Mouse (Mus musculus) kidney, adult 18-20 months (tissue): ENCODE measurements around the gene Pax7.

Experiments
- DNase-seq: peaks from one replicate; pipeline ENCODE4 v3.0.0; 2021

The Pax7 gene

DNA sequence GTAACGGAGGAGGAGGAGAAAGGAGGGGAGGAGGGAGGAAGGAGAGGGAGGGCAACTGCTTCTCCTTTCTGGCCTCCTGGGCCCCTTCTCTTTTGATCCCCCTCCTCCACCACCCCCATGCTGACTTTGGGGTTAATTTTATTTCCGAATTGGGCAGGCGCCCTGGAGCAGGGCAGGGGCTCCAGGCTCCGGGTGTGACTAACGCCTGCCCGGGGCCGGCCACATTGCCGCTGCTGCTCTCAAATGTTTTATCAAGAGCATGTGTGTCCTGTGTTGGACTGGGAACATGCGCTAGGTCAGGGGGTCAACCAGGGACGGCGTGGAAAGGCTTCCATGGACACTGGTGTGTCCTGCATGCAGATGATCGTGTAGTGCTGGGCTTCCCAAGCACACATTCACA lies 87.2 kb downstream of the Pax7 start:
- no peak for DNase-seq

DNA sequence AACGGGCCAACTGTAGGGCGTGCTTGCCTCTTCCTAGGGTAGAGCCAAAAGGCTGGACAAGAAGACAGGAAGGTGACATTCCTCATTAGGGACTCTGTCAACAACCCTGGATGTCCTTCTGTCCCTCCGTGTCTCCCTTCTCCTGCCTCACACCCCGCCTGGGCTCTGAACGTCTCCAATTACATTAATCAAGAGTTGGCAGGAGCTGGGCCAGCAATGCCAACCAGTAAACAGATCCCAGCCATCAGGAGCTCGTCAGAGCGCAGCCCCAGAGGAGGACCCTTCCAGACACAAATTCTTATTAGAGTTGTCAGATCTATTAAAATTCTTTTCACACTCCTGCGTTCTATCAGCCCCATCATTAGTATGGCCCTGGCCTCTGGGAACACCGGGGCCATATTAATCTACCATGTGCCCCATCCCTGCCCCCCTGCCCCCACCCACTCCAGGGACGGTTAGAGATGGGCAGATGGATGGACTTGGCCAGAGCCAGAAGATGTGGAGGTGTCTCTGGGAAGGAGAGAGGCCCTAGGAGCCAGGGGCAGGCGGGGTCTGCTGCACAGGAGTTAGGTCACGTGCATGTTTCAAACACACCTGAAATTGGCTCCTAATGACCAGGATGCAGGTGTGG lies 88.4 kb downstream of the Pax7 start:
- DNase-seq, result no peak

DNA sequence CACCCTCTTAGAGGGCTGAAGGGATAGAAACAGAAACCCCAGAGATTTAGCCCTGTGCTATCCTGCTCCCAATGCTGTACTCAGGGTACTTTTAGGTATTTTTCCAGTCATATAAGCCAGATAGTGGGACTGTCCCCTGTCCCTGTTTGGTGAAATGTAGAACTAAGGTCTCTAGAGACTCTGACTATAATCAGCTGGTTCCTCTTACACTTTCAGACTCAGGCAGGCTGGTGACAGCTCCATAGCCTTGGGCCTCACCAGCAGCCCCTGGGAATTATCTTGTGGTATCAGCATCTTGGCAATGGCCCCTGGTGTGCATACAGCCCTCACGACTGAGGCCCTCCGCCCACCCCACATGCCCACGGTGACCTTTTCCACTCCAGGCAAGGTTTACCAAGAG lies 89.7 kb downstream of the Pax7 start:
- DNase-seq, result no peak

DNA sequence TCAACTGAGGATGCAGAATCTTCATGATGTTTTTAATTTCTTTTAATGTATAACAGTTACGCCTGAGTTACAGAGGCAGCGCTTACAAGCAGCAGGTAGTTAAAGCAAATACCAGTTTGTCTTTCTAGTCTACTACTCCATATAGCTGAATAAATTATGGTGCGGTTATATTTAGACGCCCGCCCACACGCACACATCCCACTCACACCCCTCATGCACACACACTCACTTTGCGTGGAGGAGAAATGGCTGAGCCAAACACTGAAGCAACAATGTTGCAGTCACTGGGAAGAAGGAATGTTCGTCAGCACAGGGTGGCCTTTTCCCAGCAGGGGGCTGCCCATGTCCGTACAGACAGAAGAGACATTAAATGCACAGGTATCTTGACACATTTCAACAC lies 96.3 kb downstream of the Pax7 start:
- no peak for DNase-seq

DNA sequence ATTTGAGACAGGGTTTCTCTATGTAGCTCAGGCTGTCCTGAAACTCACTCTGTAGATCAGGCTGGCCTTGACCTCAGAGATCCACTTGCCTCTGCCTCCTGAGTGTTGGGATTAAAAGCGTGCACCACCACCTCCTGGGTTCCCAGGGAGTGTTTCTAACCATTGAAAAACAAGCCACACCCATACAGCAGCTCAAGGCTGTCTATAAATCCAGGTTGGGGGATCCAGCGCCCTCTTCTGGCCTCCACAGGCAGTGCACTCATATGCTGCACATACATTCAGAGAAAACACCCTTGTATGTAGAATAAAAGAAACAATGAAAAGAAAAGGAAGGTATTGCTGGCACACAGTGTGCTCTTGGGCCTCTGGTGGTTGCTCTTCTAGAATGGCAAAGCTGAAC lies 106.2 kb downstream of the Pax7 start:
- DNase-seq, result no peak

DNA sequence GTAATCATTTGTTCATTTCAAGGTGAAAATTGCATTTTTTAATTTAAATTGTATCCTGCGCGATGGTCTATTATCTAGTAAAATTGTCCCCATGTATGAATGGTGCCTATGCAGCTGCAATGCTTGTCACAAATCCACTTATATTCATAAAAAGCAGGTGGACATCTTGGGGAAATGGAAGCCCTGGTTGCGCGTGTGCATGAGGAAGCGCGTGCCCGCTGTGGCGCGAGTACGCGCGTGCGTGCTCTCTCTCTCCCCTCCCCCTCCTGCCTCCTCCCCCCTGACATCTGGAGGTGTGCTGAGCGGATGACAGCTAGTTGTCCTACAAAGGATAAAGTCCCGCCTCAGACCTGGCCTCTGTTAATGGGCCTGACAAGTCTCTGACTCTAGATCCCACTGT lies 107.9 kb downstream of the Pax7 start:
- no peak for DNase-seq

DNA sequence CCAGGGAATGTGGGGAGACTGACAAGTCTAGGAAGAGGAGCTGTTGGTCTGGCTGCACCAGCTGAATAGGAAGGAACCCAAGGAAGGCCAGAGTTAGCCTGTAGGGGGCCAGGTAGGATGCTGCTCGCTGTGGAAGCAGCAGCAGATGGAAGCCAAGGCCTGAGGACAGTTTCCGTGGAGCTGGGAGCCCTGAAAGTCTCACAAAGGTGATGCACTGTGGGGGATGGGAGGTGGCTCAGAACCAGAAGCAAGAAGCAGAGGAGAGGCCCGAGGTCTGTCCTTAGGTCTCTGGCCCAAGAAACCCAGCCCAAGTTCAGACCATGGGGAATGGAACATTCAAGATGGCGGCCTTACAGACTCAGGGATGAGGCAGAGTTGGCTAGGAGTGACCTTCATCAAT lies 109.0 kb downstream of the Pax7 start:
- DNase-seq, result no peak

DNA sequence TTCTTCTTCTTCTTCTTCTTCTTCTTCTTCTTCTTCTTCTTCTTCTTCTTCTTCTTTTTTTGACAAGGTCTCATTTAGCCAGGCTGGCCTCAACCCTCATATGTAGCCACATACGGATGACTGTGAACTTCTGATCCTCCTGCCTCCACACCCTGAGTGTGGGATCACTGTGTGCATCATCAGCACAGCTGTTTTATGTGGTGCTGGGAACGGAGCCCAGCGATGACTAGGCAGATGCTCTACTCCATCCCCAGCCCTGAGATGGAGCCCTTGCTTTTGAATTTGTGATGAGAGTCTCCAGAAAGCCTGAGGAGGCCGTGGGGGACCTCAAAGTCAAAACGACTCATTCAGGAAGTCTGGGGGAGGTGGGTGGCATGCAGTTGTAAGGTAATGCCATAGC lies 114.3 kb downstream of the Pax7 start:
- no peak for DNase-seq

DNA sequence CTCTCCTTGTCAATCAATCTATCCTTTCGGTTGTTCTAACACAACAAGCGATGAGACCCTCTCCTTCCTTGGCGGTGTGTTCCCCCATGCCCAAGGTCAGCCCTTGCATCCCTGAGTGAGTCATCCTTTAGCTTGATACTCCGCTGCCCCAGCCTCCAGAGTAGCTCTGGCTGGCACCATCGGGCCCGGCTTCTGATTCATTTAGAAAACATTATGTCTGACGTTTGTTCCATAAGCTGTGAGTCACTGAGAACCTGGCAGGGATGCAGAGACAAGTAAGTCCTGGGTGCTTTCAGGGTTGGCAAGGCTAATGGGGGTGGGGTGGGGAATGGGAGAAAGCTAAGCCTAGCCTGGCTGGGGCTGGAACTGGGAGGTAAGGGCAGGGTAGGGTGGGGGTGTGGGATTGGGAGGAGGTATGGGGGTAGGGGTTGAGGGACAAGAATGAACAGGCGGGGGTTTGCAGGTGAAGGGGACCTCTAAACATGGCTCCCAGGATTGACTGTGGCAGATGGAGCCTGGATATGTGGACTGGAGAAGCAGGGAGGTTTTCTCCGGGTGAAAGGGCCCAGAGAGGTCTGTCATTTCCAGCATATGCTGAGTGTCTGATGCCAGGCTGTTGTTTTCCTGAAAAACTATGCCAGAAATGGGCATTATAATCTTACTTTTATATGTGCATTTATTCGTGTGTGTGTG lies 116.7 kb downstream of the Pax7 start:
- no peak for DNase-seq

DNA sequence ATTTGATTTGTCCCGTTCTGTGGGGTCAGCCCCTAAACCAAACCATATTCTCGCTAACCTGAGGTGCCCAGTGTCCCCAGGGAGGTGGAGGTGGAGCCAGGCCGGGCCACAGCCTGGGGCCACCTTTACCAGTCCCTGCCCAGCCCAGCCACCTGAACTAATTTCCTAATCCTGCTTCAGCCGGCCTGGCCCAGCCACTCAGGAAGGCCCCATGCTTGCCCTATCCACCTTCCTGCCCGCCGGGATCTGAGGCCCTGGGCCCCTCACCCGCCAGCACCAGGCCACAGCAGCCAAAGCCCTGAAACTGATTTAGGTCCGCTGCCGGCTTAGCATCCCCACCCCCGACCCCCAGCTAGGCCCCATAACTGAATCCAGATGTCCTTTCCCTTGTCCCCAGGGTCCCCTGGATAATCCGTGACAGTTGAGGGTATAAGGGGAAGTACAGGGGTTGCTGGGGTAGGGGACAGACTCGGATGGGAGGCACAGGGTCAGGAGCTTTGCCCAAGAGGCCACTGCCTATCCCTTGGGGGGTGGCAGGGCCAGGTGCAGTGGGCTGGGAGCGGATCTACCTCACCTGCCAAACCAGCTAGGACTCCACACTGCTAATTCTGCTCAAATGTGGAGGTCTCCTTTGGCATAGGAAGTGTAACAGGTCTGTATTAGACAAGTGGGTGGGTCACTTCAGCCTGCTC lies 117.9 kb downstream of the Pax7 start:
- peak; percentile 3 for DNase-seq

DNA sequence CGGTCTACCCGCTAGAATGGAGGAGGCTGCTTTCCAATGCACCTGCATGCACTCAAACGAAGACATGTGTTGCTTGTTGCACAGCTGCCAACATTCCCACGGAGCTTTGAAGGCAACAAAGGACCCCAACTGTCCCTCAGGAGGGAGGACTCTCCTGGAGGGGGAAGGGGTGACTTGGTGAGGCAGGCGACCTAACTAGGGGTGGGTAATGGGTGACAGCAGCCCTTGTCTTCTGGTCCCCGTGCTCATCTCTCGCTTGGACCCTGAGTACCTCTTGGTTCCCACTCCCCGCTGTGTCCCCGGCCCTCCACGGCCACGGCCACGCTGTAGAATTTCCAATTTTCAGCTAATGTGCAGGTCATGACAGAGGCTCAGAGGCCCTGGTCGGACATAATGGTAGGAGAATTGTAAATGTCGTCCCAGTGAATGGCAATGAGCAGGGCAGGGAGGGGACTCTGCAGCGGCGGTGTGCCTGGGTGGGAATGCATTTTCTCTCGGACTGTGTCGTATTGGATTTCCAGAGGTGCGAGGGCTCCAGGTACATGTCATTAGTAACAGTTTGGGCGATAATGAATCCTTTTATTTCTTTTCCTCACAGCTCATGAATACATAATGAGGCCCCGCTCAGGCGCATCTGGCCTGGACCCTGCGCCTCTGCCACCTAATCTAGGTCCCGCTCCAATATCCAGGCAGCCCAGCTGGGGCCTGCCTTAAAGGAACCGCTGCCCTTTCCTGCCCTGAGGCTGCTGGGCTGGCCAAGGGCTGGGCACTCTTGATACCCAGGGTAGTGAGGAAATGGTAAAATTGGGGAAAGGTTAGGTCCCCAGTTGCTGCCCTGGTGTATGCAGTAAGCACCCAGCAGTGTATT lies 122.6 kb downstream of the Pax7 start:
- DNase-seq, result no peak

DNA sequence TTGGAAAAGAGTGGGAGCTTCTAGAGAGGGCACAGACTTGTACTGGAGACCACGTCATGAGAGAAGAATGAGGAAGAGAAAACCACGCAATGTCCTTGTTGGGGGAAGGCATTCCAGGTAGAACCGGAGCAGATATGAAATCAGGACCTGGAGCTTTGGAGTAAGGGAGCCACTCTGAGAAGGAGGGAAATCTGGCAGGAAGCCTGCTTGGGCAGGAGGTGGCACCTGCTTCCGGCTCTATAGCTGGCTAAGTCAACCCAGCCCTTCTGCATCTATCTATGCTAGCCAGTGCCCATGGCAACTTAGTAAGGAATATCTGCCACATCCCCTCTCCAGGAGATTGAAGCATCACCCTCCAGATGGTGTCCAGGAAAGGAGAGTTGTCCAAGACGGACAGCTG lies 127.3 kb downstream of the Pax7 start:
- DNase-seq, result no peak

DNA sequence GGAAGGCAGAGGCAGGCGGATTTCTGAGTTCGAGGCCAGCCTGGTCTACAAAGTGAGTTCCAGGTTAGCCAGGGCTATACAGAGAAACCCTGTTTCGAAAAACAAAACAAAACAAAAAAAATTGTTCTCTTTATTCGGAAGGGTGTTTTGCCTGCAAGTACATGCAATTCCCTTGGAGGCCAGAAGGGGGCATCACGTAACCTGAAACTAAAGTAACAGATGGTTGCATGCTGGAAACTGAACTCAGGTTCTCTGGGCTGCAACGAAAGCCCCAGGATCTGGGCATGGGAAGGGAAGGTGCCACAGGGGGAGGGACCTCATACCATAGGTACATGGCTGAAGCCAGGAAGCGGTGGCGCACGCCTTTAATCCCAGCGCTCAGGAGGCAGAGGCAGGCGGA lies 129.9 kb downstream of the Pax7 start:
- DNase-seq, result no peak

DNA sequence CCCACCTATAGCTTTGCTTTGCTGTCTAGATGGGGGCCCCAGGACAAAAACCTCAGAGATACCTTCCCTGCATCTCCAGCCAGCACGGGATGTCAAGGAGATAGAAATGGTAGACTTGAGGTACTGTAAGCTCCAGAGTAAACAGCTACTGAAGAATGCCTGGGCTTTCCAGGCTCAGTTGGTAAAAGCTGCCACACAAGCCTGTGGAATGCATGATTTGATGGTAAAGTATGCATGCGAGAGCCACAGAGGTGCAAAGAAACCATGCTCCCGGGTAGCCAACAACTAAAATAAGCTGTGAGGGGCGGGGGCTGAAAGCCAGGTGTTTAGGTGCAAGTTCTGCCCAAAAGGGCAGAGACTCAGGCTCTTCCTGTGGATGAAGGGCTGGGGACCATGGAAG lies 130.4 kb downstream of the Pax7 start:
- DNase-seq, result no peak

DNA sequence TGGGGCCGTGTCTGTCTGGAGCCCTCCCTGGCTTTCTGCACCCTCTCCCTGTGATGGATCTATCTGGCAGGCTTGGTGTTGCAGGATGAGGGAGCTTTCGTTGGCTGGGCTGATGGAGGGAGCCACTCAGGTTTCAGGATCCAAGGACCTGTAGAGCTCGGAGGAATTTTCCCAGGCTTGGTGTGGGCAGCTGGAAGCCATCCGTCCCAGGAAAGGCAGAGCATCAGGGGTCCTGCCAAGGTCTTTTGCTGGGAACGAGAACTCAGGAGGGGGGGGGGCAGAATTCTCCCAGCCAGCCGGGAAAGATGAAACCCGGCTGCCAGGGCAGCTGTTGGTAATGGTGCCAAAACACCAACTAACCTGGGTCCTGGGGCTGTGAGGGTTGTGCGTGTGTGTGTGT lies 134.7 kb downstream of the Pax7 start:
- no peak for DNase-seq

DNA sequence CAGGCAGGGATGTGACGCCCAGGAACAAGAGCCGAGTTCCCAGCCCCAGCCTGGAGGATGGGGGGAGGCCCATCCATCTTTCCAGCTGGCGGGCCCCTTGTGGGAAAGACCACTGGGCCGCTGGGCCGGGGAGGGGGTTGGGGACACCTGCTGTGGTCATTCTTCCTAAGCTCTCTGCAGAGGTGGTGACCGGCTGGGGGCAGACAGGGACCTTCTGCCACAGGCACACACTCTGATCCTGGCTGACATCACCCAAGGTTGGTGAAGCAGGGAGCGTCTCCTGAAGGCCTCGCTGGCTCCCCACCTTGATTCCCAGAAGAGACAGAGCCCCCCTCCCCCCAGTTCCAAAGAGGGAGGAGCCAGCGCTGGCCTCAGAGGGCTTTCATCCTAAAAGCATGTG lies 135.6 kb downstream of the Pax7 start:
- no peak for DNase-seq

DNA sequence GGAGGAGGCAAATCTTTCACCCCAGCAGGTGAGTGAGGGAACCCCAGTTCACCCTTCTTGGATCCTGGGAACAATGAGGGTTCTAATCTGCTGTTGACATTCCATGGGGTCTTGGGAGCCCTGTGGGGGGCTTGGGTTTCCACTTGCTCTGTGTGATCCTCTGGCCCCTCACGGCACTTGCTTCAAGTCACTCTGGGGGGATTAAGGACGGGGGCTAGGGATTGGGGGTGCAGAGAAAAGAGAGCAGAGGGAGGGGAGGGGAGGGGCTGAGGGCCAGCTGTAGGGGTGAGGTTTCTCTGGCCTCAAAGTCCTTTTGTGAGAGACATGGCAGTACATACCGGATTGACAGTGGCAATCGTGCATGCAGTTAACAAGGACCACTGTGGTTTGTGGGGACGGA lies 140.0 kb downstream of the Pax7 start:
- no peak for DNase-seq

DNA sequence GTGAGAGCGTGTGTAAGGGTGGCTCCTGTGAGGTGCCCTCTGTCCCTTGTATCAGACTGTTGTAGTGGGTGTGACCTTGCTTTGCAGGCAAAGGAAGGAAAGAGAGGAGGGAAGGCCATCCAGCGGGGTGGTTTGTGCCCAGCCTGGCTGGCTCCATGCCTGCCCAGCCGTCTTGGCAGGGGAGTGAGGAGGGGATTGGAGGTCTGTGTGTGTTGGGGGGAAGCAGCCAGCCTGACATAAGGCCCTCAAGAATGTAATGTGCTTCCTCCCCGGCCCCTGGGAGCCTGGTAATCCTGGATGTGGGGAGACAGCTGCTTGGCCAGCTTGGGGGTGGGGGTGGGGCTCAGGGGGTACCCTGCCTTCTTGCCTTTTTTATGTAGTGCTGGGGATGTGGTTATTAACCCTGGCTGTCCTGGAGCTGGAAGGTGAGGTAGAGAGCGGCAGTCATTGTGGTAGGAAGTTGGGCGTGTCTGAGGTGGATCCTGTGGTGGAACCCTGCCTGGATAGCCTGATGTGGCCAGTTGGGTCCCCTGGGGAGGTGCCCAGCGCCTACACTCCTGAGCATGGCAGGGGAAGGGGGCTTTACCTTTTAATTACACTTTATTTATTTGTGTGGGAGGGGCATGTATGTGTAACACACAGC lies 143.6 kb downstream of the Pax7 start:
- no peak for DNase-seq

DNA sequence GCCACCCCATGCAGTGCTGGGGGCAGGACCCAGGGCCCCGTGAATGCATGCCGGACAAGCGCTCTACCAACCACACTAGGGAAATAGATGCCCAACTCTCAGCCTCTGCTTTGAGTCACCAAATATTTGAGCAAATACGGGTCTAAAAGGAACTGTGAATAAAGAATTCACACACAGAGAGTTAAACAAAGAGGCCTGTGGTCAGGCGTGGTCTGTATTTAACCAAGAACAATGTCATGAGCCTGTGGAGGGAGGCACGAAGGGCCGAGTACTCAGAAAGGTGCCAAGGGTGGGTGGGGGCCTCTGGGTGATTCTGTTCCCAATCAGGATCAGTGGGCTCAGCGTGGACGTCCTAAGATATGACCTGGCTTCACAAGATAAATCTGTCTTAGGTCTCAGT lies 145.3 kb downstream of the Pax7 start:
- no peak for DNase-seq
